Mouse (Mus musculus) MEL-GATA-1-ER (cell line): ENCODE data around the gene Ccdc105.

Source experiments
- DNase-seq: peaks from one replicate; pipeline ENCODE4 v3.0.0-alpha.2; 2012; ENCODE audit warnings: low read depth; ENCODE audit errors: extremely low read depth

The Ccdc105 gene

DNA sequence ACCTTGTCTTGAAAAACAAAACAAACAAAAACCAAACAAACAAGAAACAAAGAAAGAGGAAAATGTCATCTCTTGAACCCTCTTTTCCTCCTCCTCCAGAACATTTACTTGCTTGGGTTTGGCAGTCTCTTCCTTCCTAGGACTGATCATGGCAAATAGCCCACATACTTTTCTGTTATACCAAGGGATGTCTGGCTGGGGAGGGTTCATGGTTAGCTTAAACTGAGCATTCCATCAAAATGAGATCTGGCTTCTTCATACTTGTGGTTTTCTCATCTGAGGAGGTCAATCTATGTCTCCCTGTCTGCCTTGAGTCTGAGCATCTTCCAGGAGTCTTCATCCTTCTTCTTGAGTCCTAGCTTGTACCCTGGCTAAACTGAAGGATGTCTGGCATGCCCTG lies 36.6 kb downstream of the Ccdc105 start:
- no peak for DNase-seq

DNA sequence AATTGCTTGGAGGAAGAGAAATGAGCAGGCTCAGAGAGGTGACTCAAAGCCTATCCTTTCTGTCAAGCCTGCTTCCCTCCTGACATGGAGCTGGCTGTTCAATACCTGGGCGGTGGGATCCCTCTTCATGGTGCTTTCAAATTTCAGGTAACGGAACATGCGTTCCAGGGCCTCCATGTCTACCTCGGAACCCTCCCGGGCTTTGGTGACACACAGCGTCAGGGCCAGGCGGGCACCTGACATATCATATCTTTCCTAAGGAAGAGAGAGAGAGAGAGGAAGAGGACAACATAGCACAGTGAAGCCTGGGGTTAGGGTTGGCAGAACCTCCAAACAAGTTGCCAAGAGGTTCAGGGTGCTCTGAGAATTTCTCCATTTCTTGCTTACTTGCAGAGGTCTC lies 37.7 kb downstream of the Ccdc105 start:
- DNase-seq = no peak

DNA sequence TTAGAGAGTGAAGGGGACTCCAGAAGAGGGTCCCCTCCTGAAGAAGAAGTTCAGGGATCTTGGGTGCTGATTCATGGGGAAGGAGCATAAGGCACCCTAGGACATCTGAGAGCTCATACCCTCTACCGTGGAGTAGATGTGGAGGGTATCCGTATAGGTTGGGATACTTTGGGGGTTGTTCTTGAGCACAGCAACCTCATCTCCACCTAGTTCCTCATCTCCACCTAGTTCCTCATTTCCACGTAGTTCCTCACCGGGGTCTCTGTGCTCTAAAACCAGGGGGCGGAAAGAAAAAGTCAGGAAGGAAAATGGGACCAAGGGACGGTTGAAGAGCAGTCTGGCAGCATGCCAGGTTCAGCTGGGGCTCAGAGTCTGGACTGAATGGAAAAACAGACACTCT lies 38.7 kb downstream of the Ccdc105 start:
- DNase-seq = no peak

DNA sequence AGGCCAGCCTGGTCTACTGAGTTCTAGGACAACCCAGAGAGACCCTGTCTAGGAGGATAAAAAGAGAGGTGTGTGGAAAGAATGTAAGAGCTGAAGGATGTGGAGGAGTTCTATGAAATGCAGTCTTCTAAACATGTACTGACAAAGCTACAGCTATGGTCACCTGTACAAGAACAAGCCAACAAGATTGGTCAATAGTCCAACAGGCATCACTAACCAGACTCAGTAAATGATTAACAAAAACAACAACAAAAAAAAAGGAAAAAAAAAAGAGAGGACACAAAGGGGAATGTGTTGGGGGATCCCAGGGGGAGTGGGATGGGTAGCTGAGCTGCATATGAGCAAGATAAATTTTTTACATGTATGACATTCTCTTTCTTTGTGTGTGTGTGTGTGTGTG lies 42.2 kb downstream of the Ccdc105 start:
- no peak for DNase-seq

DNA sequence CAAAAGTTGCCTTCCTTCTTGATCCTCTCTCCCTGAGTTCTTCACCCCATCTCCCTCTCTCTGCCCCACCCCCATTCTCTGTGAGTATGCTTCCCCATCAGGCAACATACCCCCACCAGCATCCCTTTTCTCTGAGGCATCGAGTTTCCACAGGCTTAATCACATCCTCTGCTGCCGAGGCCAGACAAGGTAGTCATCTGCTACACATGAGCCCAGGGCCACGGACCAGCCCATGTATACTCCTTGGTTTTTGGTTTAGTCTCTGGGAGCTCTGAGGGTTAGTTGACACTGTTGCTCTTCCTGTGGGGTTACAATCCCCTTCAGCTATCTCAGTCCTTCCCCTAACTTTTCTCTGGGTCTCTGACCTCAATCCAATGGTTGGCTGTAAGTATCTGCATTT lies 52.0 kb downstream of the Ccdc105 start:
- DNase-seq = no peak
